Mouse (Mus musculus) left cerebral cortex, adult 2 months (tissue): ENCODE data around the gene Il10rb. TPM values are rescaled to one million over a fixed set of nuclear protein-coding genes. Genes with fewer than 3 reads are reported as not detected.

Source experiments
- DNase-seq, 2 experiments: peaks; one replicate each; pipeline ENCODE4 v3.0.0; 2021 to 2022; ENCODE audit warnings: low spot score in 2 of 2, mixed read lengths in 1 of 2; ENCODE audit errors: extremely low spot score in 1 of 2
- H3K27ac ChIP-seq: fragments of 200-600 bp; 2 replicates; pipeline ENCODE4 v1.8.1; 2022
- H3K4me3 ChIP-seq: fragments of 200-600 bp; 2 replicates; pipeline ENCODE4 v1.8.1; 2022
- CTCF ChIP-seq: fragments of 200-600 bp; IDR thresholded peaks from 2 replicates; pipeline ENCODE4 v1.8.1; 2022; ENCODE audit warnings: antibody characterized with exemption, mild to moderate bottlenecking, moderate library complexity
- intact Hi-C: fragments of 180-260 bp; cut with DNase I; formaldehyde crosslinking; loops from one replicate; pipeline ENCODE4 v1.15.1; 2025
- long read RNA-seq, 2 experiments: library from polyadenylated mRNA; stranded (forward); transcript quantifications; one replicate each; pipeline ENCODE4 v2.0.0; 2021; ENCODE audit warnings: borderline mapping rate in 2 of 2
- total RNA-seq, 2 experiments: library from RNA; stranded (reverse); gene quantifications; 2 replicates each; pipeline ENCODE4 v1.2.3; 2021

The Il10rb gene
- 1 to 10 TPM; 8.5 to 9.1 TPM for total RNA-seq
- long read RNA-seq, experiment 1, transcript Il10rb-201 (7 exons, 1,850 nt): major isoform, 9 of 11 reads
- long read RNA-seq, experiment 1, partial matches to known transcripts: 0 of 11 reads
- long read RNA-seq, experiment 1, other reads (novel, unspliced or antisense): 2 of 11 reads
- long read RNA-seq, experiment 2, transcript Il10rb-201 (7 exons, 1,850 nt): major isoform, 10 of 11 reads
- long read RNA-seq, experiment 2, partial matches to known transcripts: 0 of 11 reads
- long read RNA-seq, experiment 2, other reads (novel, unspliced or antisense): 1 of 11 reads

DNA sequence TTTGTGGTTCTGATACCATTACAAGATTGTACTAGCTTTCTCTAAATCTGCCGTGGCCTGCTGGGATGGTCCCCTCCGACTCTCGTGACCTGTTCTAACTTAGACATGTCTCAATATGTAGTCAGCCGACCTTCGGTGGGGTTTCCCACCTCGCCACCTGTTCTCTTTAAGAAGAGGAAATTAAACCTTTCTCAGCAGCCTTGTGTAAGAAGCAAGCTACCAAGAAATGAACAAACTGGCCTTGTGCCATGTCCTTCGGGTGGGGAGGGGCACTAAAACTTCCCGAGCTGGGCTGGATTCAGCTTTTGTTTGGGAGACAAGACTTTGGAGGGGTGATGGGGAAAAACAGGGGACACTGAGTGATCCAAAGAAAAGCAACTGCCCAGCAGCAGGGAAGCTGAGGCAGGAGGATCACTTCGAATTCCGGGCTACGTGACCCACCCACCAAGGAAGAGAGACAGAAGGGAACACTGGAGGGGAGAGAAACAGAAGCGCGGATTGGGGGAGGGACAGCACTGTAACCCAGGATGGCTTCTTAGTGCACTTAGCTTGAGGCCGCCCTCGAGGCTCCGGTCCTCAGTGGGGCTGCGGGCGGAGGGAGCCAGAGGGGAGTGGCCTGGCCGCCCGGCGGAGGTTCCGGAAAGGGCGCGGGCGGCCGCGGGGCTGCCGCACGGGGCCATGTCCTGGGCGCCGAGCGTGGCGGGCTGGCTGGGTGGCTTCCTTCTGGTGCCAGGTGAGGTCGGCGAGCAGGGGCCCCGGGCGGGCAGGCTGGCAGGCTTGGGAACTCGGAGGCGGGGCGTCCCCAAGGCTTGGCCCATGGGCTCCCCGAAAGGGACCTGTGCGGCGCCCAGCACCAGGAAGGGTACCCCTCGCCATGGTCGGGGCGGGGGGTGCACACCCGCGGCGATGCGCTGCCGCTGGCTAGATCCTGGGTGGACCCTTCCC is at the start of gene Il10rb:
Gene Il10rb (plus strand): TSS at position 525 of the 945 bp plus-strand sequence.
- Histone ChIP-seq H3K4me3 (peak within 1 kb of the TSS; percentile 67), H3K27ac (peak within 1 kb of the TSS; percentile 90)
- intact Hi-C loops: loop anchor here (5.0 kb wide), 1 partner anchor 81 kb away; the partner anchor contains the start of gene Ifnar1
- no peak for TF ChIP-seq CTCF
- DNase-seq: peak; percentile 39 to 43

DNA sequence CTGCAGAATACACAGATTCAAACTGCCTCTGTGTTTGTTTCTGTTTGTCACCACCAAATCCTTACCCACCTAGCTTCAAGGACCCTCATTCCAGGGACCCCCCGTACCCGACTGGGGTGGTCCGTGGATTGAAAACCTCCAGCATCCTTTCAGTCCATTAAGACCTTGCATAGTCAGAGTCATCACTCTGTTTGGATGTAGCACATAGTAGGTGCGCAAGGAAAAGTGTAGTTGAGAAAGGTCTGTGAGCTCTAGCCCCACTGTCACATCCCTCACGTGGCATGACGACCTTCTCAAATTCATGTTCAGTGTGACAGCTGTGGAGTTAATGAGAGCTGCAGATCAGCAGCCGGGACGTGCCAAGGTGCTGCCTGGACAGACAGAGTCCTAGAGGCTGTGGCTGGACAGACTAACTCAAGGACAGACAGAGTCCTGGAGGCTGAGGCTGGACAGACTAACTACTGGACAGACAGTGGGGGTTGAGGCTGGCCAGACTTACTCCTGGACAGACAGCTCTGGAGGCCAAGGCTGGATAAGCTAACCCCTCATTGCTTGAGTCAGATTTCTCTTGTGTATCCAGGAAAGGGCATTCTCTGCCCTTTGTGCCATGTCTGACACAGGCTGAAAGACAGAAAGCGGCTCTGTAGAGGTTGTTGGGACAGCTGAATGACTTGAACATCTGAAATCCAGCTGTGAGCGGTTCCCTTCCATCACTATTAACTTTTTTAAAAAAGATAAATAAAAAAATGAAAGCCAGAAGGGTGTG is 49.0 kb upstream of the Il10rb start:
- H3K4me3 ChIP-seq: no peak overlapping the region
- DNase-seq: no peak
- TF ChIP-seq CTCF: no peak
- intact Hi-C loops: loop anchor here (5.0 kb wide), 2 partner anchors 105 to 155 kb away; no protein-coding TSS in a partner anchor
- no peak overlapping the region for H3K27ac ChIP-seq

DNA sequence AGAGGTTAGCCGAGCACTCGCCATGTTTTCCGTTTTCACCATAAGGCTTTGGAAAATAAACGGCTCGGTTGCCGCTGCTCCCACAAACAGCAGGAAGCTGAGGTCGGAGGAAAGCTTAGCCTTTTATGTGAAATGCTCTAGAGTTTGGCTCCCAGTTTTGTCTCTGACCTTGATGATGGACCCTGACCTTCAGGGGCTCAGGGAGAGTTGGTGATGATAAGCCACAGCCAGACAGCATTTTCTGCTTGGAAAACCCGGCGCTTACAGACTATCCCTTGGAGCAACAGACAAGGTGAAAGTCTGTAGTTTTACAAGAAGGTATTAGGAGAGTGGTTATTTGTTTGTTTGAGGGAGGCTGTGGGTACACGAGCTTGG is 48.5 kb upstream of the Il10rb start:
- Histone ChIP-seq H3K27ac (no peak overlapping the region), H3K4me3 (no peak overlapping the region)
- intact Hi-C loops: loop anchor here (5.0 kb wide), 2 partner anchors 105 to 155 kb away; no protein-coding TSS in a partner anchor
- no peak for TF ChIP-seq CTCF
- DNase-seq: no peak

DNA sequence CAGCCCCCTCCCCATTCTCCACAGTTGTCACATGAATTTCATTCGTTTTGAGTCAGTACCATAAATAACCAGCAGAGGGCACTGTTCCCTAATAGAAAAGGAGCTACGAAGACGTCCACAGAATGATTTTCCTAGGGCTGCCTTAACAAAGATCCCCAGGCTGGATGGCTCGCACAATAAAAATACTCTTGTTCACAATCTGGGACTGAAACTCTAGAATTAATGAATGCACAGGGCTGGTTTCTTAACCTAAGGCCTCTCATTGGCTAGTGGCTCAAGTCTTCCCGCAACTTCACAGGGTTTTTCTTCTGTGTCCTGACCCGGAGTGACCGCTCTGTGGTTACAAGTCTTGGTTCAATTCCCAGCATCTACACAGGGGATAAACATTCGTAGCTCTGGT is 47.4 kb upstream of the Il10rb start:
- Histone ChIP-seq H3K27ac (no peak overlapping the region), H3K4me3 (no peak overlapping the region)
- intact Hi-C loops: loop anchor here (5.0 kb wide), 2 partner anchors 104 to 154 kb away; no protein-coding TSS in a partner anchor
- TF ChIP-seq CTCF: peak; percentile 74
- peak in 1 of 2 experiments; percentile 27 for DNase-seq

DNA sequence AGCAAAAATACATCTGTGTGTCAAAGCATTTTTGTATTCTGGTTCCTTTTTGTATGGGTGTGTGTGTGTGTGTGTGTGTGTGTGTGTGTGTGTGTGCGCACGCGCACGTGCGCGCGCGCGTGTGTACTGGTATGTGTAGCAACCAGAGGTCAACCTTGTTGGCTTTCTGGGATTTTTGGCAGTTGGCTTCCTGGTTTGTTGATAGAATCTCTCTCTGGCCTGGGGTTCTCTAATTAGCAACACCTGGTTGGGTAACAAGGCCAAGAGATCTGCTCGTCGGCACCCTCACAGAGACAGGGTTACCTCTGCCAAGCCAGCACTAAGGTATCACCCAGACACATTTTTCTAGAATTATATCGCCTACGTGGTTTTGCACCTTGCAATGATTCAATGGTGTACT is 46.4 kb upstream of the Il10rb start:
- intact Hi-C loops: loop anchor here (5.0 kb wide), 2 partner anchors 103 to 153 kb away; no protein-coding TSS in a partner anchor
- Histone ChIP-seq H3K27ac (no peak overlapping the region), H3K4me3 (no peak overlapping the region)
- TF ChIP-seq CTCF: no peak
- no peak for DNase-seq

DNA sequence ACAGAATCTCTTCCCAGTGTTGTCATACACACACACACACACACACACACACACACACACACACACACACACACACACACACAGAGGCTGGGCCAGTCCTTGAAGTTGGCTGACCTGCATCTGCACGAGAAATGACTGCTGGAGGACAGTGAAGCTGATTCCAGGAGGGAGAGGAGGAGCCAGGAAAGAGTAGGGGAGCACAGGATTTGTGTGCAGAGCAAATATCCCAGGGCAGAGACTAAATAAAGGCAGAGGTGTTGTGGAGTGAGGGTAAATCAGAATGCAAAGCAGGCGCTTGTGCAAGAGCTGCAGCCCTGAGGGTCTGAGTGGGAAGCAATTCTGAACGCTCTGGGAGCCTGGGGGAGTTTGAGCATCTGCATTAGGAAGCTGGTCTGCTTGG is 45.8 kb upstream of the Il10rb start:
- TF ChIP-seq CTCF: no peak
- intact Hi-C loops: no loop called here
- no peak overlapping the region for H3K4me3 ChIP-seq
- H3K27ac ChIP-seq: no peak overlapping the region
- DNase-seq: no peak

DNA sequence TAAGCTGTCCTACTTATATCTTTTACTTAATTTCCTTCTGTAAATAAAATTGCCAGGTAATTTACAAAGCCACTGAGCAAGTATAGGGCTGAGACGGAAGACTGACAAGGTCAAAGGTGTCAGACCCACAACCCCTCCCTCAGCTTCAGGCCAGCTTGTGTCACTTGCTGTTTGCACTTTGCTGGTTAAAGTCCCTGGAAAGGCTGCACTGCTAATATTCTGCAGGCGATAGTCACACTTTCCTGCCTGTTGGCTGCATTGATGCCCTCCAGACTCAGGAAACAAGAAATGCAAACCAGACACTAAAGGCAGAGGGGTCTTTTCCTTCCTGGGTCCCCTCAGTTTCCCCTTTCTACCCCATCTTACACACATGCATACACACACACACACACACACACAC is 44.0 kb upstream of the Il10rb start:
- no peak overlapping the region for H3K27ac ChIP-seq
- DNase-seq: no peak
- no peak overlapping the region for H3K4me3 ChIP-seq
- TF ChIP-seq CTCF: no peak
- intact Hi-C loops: no loop called here

DNA sequence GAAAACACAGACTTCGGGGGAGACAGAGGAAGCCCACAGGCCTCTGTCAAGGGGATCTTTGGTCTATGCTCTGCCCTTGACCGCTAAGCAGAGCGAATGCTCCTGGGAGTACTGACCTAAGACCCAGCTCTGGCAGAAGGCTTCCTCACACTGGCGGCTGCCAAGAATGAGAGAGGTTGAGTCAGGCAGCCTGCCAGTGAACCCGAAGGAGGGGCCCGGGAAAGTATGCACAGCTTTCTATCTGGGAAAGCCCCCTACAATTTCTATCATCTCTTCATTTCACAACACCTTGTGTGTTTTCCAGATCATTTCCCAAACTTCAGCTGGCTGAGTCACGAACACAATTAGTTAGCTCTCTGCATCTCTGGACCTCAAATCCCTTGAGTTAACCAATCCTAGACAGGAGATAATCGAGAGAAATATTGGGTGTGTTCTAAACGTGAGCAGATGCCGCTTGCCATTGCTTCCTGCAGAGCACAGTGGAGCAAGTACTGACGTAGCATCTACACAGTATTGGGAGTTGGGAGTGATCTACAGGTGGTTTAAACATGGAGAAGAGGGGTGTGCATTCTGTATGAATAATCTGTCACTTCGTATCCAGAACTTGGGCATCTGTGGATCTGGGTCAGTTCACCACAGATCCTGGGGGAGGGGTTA is 43.2 kb upstream of the Il10rb start:
- DNase-seq: no peak
- H3K4me3 ChIP-seq: no peak overlapping the region
- intact Hi-C loops: no loop called here
- no peak overlapping the region; the same call in 1 of the 2 replicates for H3K27ac ChIP-seq
- no peak for TF ChIP-seq CTCF

DNA sequence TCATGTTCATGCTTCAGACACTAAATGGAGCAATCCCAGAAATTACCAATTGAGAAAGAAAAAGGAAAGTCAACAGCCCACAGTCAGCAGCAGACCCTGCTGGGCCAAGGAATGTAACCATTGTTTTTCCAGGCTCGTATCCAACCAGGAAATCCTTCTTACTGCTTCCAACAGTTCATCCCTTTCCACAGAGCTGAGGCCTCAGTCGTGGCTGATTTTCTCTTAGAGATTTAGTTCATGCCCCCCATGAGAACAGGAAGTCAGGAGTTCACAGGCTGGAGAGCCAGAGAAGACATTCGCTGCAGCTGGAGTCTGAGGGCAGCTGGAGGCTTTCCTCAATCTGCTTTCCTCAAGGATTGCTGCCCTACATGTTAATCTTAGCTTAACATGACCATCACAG is 42.5 kb upstream of the Il10rb start:
- Histone ChIP-seq H3K4me3 (no peak overlapping the region), H3K27ac (no peak overlapping the region)
- TF ChIP-seq CTCF: no peak
- no peak for DNase-seq
- intact Hi-C loops: no loop called here

DNA sequence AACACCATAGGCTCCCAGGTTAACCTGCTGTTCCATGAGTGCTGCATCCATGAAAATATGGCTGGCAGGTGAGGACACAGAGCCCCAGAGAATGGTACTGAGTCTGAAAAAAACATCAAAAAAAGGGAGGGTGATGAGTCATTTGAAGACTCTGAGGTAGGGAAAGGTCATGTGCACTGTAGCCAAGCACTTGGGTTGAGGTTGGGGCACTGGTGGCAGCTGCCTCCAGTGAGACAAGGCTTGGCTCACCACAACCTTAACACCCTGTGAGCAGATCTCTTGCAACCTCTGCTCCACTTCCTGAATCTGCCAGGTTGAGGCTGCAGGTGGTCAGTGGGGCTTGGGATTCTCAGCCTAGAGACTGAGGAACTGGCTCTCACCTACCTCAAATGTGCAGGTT is 39.4 kb upstream of the Il10rb start:
- Histone ChIP-seq H3K27ac (no peak overlapping the region), H3K4me3 (no peak overlapping the region)
- intact Hi-C loops: no loop called here
- TF ChIP-seq CTCF: no peak
- DNase-seq: no peak

DNA sequence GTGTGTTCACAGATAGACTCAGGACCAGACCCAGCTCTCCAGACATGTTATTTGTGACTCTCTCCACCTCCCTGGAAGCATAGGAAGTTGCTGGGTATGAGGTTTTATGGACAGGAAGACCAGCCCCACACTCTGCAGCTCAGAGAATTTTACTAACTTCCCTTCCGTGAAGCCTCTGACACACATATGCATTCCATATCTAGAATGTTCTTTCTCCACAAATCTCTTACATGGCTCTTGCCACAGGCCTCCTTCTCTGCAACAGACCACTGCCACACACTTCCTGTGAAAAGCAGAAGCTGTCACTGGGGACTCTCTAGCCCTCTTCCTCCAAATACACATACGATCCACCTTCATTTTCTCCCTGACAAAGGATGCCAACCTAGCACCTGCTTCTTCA is 38.9 kb upstream of the Il10rb start:
- TF ChIP-seq CTCF: no peak
- intact Hi-C loops: no loop called here
- no peak overlapping the region for H3K27ac ChIP-seq
- no peak overlapping the region for H3K4me3 ChIP-seq
- no peak for DNase-seq
